Mouse (Mus musculus) ES-E14 (cell line): Measurements from ENCODE around the gene Pvr. TPM values are rescaled to one million over a fixed set of nuclear protein-coding genes. Genes with fewer than 3 reads are reported as not detected.

Source experiments
- DNase-seq: peaks from one replicate; pipeline ENCODE4 v3.0.0-alpha.2; 2013; ENCODE audit warnings: low read depth, low spot score
- H3K27ac ChIP-seq: 2 replicates; pipeline ENCODE4 v1.5.1; 2012; ENCODE audit warnings: low read depth, mild to moderate bottlenecking, low read length, moderate library complexity, mixed read lengths; ENCODE audit not compliant: poor library complexity, insufficient read depth, severe bottlenecking
- H3K36me3 ChIP-seq: 2 replicates; pipeline ENCODE4 v1.6.1; 2012; ENCODE audit warnings: mild to moderate bottlenecking, low read length, moderate library complexity, mixed read lengths; ENCODE audit not compliant: control insufficient read depth, poor library complexity, insufficient read depth, severe bottlenecking
- H3K4me1 ChIP-seq, 2 experiments: fragments of 150-350 bp in 1 of 2; sonication (generic) in 1 of 2; 2 replicates each; pipeline ENCODE4 v1.6.1; 2012; ENCODE audit warnings: low read length in 2 of 2, mild to moderate bottlenecking in 1 of 2, mixed read lengths in 1 of 2; ENCODE audit not compliant: control insufficient read depth in 2 of 2, insufficient read depth in 2 of 2, poor library complexity in 1 of 2
- H3K4me3 ChIP-seq, 2 experiments: fragments of 150-350 bp in 1 of 2; sonication (generic) in 1 of 2; 2 replicates each; pipeline ENCODE4 v1.5.1; 2012; ENCODE audit warnings: low read length in 2 of 2, low read depth in 1 of 2, mild to moderate bottlenecking in 1 of 2, mixed read lengths in 1 of 2; ENCODE audit not compliant: insufficient read depth in 1 of 2, poor library complexity in 1 of 2, severe bottlenecking in 1 of 2
- H3K9ac ChIP-seq: 2 replicates; pipeline ENCODE4 v1.6.1; 2012; ENCODE audit warnings: low read depth, mild to moderate bottlenecking, low read length, mixed read lengths; ENCODE audit not compliant: poor library complexity, insufficient read depth, severe bottlenecking
- H3K9me3 ChIP-seq: fragments of 150-350 bp; sonication (generic); 2 replicates; pipeline ENCODE4 v1.6.1; 2012; ENCODE audit warnings: low read depth, mild to moderate bottlenecking, low read length; ENCODE audit not compliant: control insufficient read depth, insufficient read depth
- CHD2 ChIP-seq: IDR thresholded peaks from 2 replicates; pipeline ENCODE4 v1.6.1; 2014; ENCODE audit warnings: mild to moderate bottlenecking, low read depth, low read length, inconsistent platforms
- HCFC1 ChIP-seq: IDR thresholded peaks from 2 replicates; pipeline ENCODE4 v1.6.1; 2012; ENCODE audit warnings: low read length, inconsistent platforms, borderline replicate concordance; ENCODE audit not compliant: insufficient read depth
- MAFK ChIP-seq: IDR thresholded peaks from 2 replicates; pipeline ENCODE4 v1.6.1; 2014; ENCODE audit warnings: mild to moderate bottlenecking, low read depth, low read length, inconsistent platforms; ENCODE audit not compliant: insufficient read depth
- ZC3H11A ChIP-seq: IDR thresholded peaks from 2 replicates; pipeline ENCODE4 v1.6.1; 2012; ENCODE audit warnings: low read depth, mild to moderate bottlenecking, inconsistent platforms, low read length, borderline replicate concordance
- ZNF384 ChIP-seq: IDR thresholded peaks from 2 replicates; pipeline ENCODE4 v1.6.1; 2012; ENCODE audit warnings: low read depth, low read length, inconsistent platforms
- in situ Hi-C, 2 experiments: fragments of 600-800 bp; cut with MboI; formaldehyde crosslinking; loops; one replicate each; pipeline ENCODE4 v1.15.1; 2025; ENCODE audit warnings: low sequenced_read_pairs in 2 of 2, inconsistent platforms in 1 of 2; ENCODE audit not compliant: unreplicated experiment in 2 of 2
- total RNA-seq: library from RNA; depleted of rRNA; stranded (reverse); fragments of 300-350 nt; gene quantifications from 2 replicates; pipeline ENCODE4 v1.2.3, GENCODE M21; 2012; rRNA removed

The Pvr gene
- total RNA-seq, result 38.6 and 49.9 TPM in 2 replicates

GRCm38 (mm10) chr7:19920506-19921261, at the start of gene Pvr:
Gene Pvr (minus strand): TSS chr7:19921160.
- peak; percentile 64 for DNase-seq
- peaks cover 18% of the 10 kb centered on the region for H3K36me3 ChIP-seq
- peak within 1 kb of the TSS; percentile 77 for H3K9ac ChIP-seq
- no peaks in the 10 kb centered on the region for H3K9me3 ChIP-seq
- peak within 1 kb of the TSS; percentile 63 for H3K27ac ChIP-seq
- TF ChIP-seq HCFC1 (peak; percentile 42; the same call in 1 of the 2 replicates), ZC3H11A (no peak)
- H3K4me3 ChIP-seq, result peak within 1 kb of the TSS; percentile 62 to 72
- H3K4me1 ChIP-seq, result peaks cover 0 to 11% of the 10 kb centered on the region in 2 experiments; a peak in 2 of 4 replicates
- in situ Hi-C loops, result no loop called here

GRCm38 (mm10) chr7:19970196-19970595, 49.2 kb upstream of the Pvr start:
- TF ChIP-seq ZC3H11A, result no peak
- TF ChIP-seq HCFC1, result no peak
- no peak for TF ChIP-seq ZNF384
- TF ChIP-seq MAFK, result no peak
- no peak for TF ChIP-seq CHD2
- no peaks in the 10 kb centered on the region for H3K9me3 ChIP-seq
- H3K9ac ChIP-seq, result no peak overlapping the region
- DNase-seq, result no peak
- in situ Hi-C loops, result no loop called here
- peaks cover 4% of the 10 kb centered on the region; the same call in 1 of the 2 replicates for H3K36me3 ChIP-seq
- no peak overlapping the region for H3K4me3 ChIP-seq
- no peak overlapping the region for H3K27ac ChIP-seq
- H3K4me1 ChIP-seq, result no peaks in the 10 kb centered on the region

DNA sequence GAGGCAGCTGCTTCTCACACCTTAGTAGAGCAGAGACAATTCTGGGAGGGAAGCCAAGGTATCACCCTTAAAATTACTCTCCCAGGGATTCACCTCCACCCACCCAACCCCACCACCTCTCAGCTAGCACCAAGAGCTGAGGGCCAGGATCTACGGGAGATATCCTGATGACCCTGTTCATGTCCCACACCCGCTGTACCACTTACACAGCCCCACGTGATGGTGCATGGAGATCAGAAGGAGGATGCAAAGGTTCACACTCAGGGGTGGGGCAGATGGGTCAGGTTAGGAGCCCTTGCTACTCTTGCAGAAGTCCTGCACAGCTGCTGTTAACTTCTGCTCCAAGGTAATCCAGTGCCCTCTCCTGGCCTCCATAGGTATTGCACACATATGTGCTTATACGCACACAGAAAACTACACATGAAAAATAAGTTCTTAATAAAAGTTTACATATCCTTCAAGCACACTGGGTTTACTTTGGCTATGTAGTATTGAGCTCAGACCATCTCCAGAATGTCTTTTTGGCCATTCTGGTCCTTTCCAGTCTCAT, 48.7 kb upstream of the Pvr start:
- Histone ChIP-seq H3K9ac (no peak overlapping the region), H3K9me3 (no peaks in the 10 kb centered on the region), H3K4me1 (no peaks in the 10 kb centered on the region), H3K36me3 (peaks cover 2% of the 10 kb centered on the region; the same call in 1 of the 2 replicates), H3K4me3 (no peak overlapping the region), H3K27ac (no peak overlapping the region)
- TF ChIP-seq MAFK, result no peak
- in situ Hi-C loops, result loop anchor here in 1 of 2 experiments (10.0 kb wide), 2 partner anchors 55 to 95 kb away; no protein-coding TSS in a partner anchor
- DNase-seq, result no peak

GRCm38 (mm10) chr7:19969106-19969505, 48.1 kb upstream of the Pvr start:
- Histone ChIP-seq H3K4me3 (no peak overlapping the region), H3K9me3 (no peaks in the 10 kb centered on the region), H3K4me1 (peaks cover 0 to 2% of the 10 kb centered on the region in 2 experiments; a peak in 1 of 4 replicates), H3K27ac (no peak overlapping the region), H3K36me3 (peaks cover 2% of the 10 kb centered on the region; the same call in 1 of the 2 replicates), H3K9ac (no peak overlapping the region)
- no peak for DNase-seq
- TF ChIP-seq ZNF384 (no peak), CHD2 (no peak), HCFC1 (no peak), ZC3H11A (no peak), MAFK (no peak)
- in situ Hi-C loops, result loop anchor here in 1 of 2 experiments (10.0 kb wide), 2 partner anchors 54 to 94 kb away; no protein-coding TSS in a partner anchor
